Mouse (Mus musculus) embryonic fibroblast, embryonic 13.5 days (primary cell): ENCODE measurements at regions not wholly inside any gene's neighbourhood (a gene's known extent, or its start where the extent isn't known, plus 50 kb on each side); places are given as distances from the start of the nearest gene placed in this dataset.
A peak's percentile ranks its signal among the peaks of the same experiment; 100 is the strongest.

ENCODE experiments used
- H3K27ac ChIP-seq: 2 replicates; pipeline ENCODE4 v1.5.1; 2012; ENCODE audit warnings: low read length, control low read depth, inconsistent platforms; ENCODE audit not compliant: insufficient read depth
- H3K4me1 ChIP-seq: 2 replicates; pipeline ENCODE4 v1.6.1; 2011; ENCODE audit warnings: low read length; ENCODE audit not compliant: control insufficient read depth, insufficient read depth
- H3K4me3 ChIP-seq: 2 replicates; pipeline ENCODE4 v1.5.1; 2011; ENCODE audit warnings: mild to moderate bottlenecking, control low read depth, low read length; ENCODE audit not compliant: insufficient read depth
- CTCF ChIP-seq: IDR thresholded peaks from 2 replicates; pipeline ENCODE4 v1.5.1; 2011; ENCODE audit warnings: mild to moderate bottlenecking, control low read depth, low read length, moderate library complexity, borderline replicate concordance; ENCODE audit not compliant: insufficient read depth
- POLR2A ChIP-seq: IDR thresholded peaks from 2 replicates; pipeline ENCODE4 v1.6.1; 2011; ENCODE audit warnings: low read depth, mild to moderate bottlenecking, control low read depth, low read length, moderate library complexity

GRCm38 (mm10) chr8:51032386-51032785 is 2188.6 kb upstream of the Tenm3 start:
- Histone ChIP-seq H3K4me3 (no peak overlapping the region), H3K27ac (no peak overlapping the region), H3K4me1 (no peaks in the 10 kb centered on the region)
- TF ChIP-seq CTCF (no peak), POLR2A (no peak)

DNA sequence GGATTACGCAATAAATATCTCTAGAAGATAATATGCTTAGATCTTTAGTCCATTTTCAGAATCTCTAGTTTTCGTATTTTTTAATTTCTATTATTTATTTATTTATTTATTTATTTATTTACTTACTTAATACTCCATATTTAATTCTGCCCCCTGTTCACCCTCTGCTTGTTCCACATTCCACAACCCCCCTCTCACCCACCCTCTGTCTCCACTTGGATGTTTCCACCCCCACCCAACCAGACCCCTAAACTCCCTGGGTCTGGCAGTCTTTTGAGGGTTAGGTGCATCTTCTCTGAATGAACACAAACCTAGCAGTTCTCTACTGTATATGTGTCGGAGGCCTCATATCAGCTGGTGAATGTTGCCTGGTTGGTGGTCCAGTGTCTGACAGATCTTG is 2166.8 kb upstream of the Tenm3 start:
- Histone ChIP-seq H3K27ac (no peak overlapping the region), H3K4me1 (no peaks in the 10 kb centered on the region), H3K4me3 (no peak overlapping the region)
- TF ChIP-seq POLR2A (no peak), CTCF (no peak)

GRCm38 (mm10) chr8:50967386-50967785 is 2123.6 kb upstream of the Tenm3 start:
- Histone ChIP-seq H3K4me3 (no peak overlapping the region), H3K27ac (no peak overlapping the region), H3K4me1 (no peaks in the 10 kb centered on the region)
- TF ChIP-seq POLR2A (no peak), CTCF (no peak)

GRCm38 (mm10) chr8:50917540-50917939 is 2073.8 kb upstream of the Tenm3 start:
- H3K27ac ChIP-seq = no peak overlapping the region
- H3K4me3 ChIP-seq = no peak overlapping the region
- TF ChIP-seq CTCF (no peak), POLR2A (no peak)
- H3K4me1 ChIP-seq = no peaks in the 10 kb centered on the region

DNA sequence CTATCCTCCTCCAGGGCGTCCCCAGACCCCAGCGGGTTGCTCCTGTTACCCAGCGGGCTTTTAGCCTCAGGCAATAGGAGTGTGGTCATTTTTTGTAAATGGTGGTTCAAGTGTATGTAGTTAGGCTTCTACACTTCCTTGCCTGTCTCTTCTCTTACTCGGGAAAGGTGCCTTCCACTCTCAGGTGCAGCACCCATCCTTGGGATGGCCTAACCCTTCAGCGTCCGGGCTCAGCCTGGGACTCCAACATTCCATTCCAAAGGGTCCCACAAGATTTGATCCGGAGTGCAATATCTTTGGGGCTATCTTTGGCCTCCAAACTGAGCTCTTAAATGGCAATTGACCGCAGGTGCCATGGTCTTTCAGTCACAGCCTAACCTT is 2073.0 kb upstream of the Tenm3 start:
- TF ChIP-seq CTCF (no peak), POLR2A (no peak)
- Histone ChIP-seq H3K4me3 (no peak overlapping the region), H3K27ac (no peak overlapping the region), H3K4me1 (no peaks in the 10 kb centered on the region)

DNA sequence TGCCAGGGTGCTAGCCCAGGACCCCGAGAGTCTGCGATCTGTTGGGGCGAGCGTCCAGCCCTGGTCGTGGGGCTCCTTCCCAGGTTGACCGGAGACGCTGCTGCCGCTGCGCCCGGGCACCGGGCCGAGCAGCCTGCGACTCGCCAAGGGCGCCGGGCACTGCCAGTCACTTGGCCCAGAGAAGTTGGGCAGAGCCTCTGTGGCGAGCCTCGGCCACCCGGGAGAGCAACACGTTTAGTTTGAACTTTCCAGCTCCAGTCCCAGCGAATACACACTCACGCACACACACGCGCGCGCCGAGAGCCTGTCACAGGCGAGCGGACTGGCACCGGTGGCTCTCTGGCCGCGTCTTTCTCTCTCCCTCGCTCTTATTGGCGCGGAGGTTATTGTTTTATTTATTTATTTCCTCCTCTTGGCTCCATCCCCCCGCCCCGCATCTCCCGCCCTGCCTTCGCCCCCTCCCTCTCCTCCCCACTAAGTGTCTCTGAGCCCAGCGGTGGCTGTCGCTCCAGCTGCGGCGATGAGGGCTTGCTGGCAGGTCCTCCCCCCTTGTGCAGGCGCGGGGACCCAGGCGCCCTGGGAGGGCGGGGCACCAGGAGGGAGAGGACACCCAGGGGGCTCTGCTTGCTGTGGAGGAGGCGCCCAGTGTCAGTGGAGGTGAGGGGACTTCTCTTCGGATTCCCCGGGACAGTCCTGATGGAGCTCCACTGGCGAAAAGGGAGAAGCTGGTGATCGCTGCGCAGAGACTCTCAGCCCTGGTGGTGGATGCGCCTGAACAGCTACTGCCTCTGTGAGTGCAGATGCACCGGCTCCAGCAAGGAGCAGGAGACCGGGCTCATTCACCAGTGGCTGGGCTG is 2072.4 kb upstream of the Tenm3 start:
- no peak for TF ChIP-seq POLR2A
- TF ChIP-seq CTCF = no peak
- H3K4me1 ChIP-seq = no peaks in the 10 kb centered on the region
- H3K27ac ChIP-seq = no peak overlapping the region
- H3K4me3 ChIP-seq = peak overlapping the region; percentile 59

GRCm38 (mm10) chr8:50915259-50915875 is 2071.6 kb upstream of the Tenm3 start:
- TF ChIP-seq POLR2A (no peak), CTCF (no peak)
- no peaks in the 10 kb centered on the region for H3K4me1 ChIP-seq
- peak overlapping the region; percentile 59 for H3K4me3 ChIP-seq
- H3K27ac ChIP-seq = no peak overlapping the region

DNA sequence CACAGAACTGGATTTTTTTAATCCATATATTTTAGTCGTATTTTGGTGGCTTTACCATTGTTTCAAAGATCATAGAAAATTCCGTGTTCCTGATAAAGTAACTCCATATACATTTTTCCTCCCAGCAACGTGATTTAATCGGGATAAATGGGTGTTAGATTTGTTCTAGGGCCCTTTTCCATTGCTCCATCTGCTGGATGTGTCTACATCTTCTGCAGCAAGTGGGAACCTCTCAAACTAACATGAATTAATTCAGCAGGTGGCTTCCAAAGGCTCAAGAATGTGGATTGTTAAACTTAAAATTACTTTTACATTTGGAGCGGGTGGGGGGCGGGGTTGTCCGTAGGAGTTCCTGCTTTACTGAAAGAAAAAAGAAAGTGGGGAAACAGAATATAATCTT is 2070.9 kb upstream of the Tenm3 start:
- TF ChIP-seq CTCF (no peak), POLR2A (no peak)
- Histone ChIP-seq H3K4me3 (no peak overlapping the region), H3K4me1 (no peaks in the 10 kb centered on the region)

GRCm38 (mm10) chr8:50878198-50878597 is 2034.4 kb upstream of the Tenm3 start:
- Histone ChIP-seq H3K4me3 (no peak overlapping the region), H3K4me1 (no peaks in the 10 kb centered on the region), H3K27ac (no peak overlapping the region)
- no peak for TF ChIP-seq POLR2A
- TF ChIP-seq CTCF = no peak

More for the DNA sequence above, 2070.9 kb upstream of the Tenm3 start:
- H3K27ac ChIP-seq = no peak overlapping the region
